Mouse (Mus musculus): ENCODE results near the gene Itgb8.

The Itgb8 gene

GRCm38 (mm10) chr12:119209384-119210072, 29.1 kb downstream of the Itgb8 start:
- DNase-seq (ENCODE audit: low spot score): no peak

GRCm38 (mm10) chr12:119207464-119207801, 31.2 kb downstream of the Itgb8 start:
- DNase-seq (ENCODE audit: low spot score): no peak

GRCm38 (mm10) chr12:119206711-119207463, 31.7 kb downstream of the Itgb8 start:
- DNase-seq (ENCODE audit: low spot score): no peak

GRCm38 (mm10) chr12:119204411-119204810, 34.2 kb downstream of the Itgb8 start:
- no peak for DNase-seq (ENCODE audit: low spot score)

- no peak for DNase-seq (ENCODE audit: low spot score)
Observed at GRCm38 (mm10) chr12:119202766-119203165, 35.8 kb downstream of the Itgb8 start.

- DNase-seq (ENCODE audit: low spot score): no peak
Observed at GRCm38 (mm10) chr12:119195145-119195544, 43.5 kb downstream of the Itgb8 start.

- no peak for DNase-seq (ENCODE audit: low spot score)
Observed at GRCm38 (mm10) chr12:119189814-119190213, 48.8 kb downstream of the Itgb8 start.

GRCm38 (mm10) chr12:119185441-119185840, 53.2 kb downstream of the Itgb8 start:
- DNase-seq (ENCODE audit: low spot score): no peak

GRCm38 (mm10) chr12:119182215-119182924, 56.2 kb downstream of the Itgb8 start:
- no peak for DNase-seq (ENCODE audit: low spot score)

- DNase-seq (ENCODE audit: low spot score): no peak
Observed at GRCm38 (mm10) chr12:119176017-119176416, 62.6 kb downstream of the Itgb8 start.

GRCm38 (mm10) chr12:119169828-119170539, 68.6 kb downstream of the Itgb8 start:
- DNase-seq (ENCODE audit: low spot score): no peak

GRCm38 (mm10) chr12:119169143-119169542, 69.5 kb downstream of the Itgb8 start:
- DNase-seq (ENCODE audit: low spot score): no peak

- no peak for DNase-seq (ENCODE audit: low spot score)
Observed at GRCm38 (mm10) chr12:119165115-119165514, 73.5 kb downstream of the Itgb8 start.

GRCm38 (mm10) chr12:119164672-119165071, 73.9 kb downstream of the Itgb8 start:
- no peak for DNase-seq (ENCODE audit: low spot score)

- DNase-seq (ENCODE audit: low spot score): no peak
Observed at GRCm38 (mm10) chr12:119164176-119164575, 74.4 kb downstream of the Itgb8 start.

- DNase-seq (ENCODE audit: low spot score): no peak
Observed at GRCm38 (mm10) chr12:119160786-119161185, 77.8 kb downstream of the Itgb8 start.

GRCm38 (mm10) chr12:119159254-119159933, 79.2 kb downstream of the Itgb8 start:
- no peak for DNase-seq (ENCODE audit: low spot score)

GRCm38 (mm10) chr12:119157686-119158085, 80.9 kb downstream of the Itgb8 start:
- DNase-seq (ENCODE audit: low spot score): no peak

- no peak for DNase-seq (ENCODE audit: low spot score)
Observed at GRCm38 (mm10) chr12:119157068-119157467, 81.5 kb downstream of the Itgb8 start.

GRCm38 (mm10) chr12:119155566-119155965, 83.0 kb downstream of the Itgb8 start:
- no peak for DNase-seq (ENCODE audit: low spot score)

- no peak for DNase-seq (ENCODE audit: low spot score)
Observed at GRCm38 (mm10) chr12:119150956-119151355, 87.6 kb downstream of the Itgb8 start.

- DNase-seq (ENCODE audit: low spot score): no peak
Observed at GRCm38 (mm10) chr12:119147753-119148152, 90.8 kb downstream of the Itgb8 start.

Measured in embryo, embryonic 10 days (tissue).